Mouse (Mus musculus) B cell, adult 62 days (primary cell): Measurements from ENCODE around the gene Scd3. TPM values are rescaled to one million over a fixed set of nuclear protein-coding genes. Genes with fewer than 3 reads are reported as not detected.

Source experiments
- total RNA-seq: library from RNA; stranded (reverse); gene quantifications from 4 replicates; pipeline ENCODE4 v1.2.4, GENCODE M21; 2023

The Scd3 gene
- total RNA-seq: not detected in 4 replicates

GRCm38 (mm10) chr19:44203015-44203564 lies at the start of gene Scd3:
Scd3 (plus strand) TSS chr19:44203269.

GRCm38 (mm10) chr19:44192342-44192741 lies 10.7 kb upstream of the Scd3 start, which contains the start of gene Pkd2l1:
Pkd2l1 (minus strand) TSS chr19:44192442.

GRCm38 (mm10) chr19:44292941-44293768 lies 90.1 kb downstream of the Scd3 start, which contains the start of gene Scd2:
Scd2 (plus strand) TSS chr19:44293674.

Other genes with a start within 250 kb of the Scd3 start
- gene Cpn1, start 216.7 kb upstream of the Scd3 start, total RNA-seq: not detected in 4 replicates
- not detected in 4 replicates for gene Cyp2c23, start 174.1 kb upstream of the Scd3 start, total RNA-seq
- gene Erlin1, start 133.5 kb upstream of the Scd3 start, total RNA-seq: 18.5 to 23.1 TPM (median 19.5 TPM) in 4 replicates
- 84.8 to 90.8 TPM (median 85.9 TPM) in 4 replicates for gene Chuk, start 95.8 kb upstream of the Scd3 start, total RNA-seq
- gene Cwf19l1, start 67.4 kb upstream of the Scd3 start, total RNA-seq: 26.2 to 32.3 TPM (median 29.9 TPM) in 4 replicates
- gene Bloc1s2, start 56.8 kb upstream of the Scd3 start, total RNA-seq: 84.5 to 97.8 TPM (median 87.2 TPM) in 4 replicates
- not detected in 4 replicates for gene Pkd2l1, start 10.8 kb upstream of the Scd3 start, total RNA-seq
- gene Scd2, start 90.4 kb downstream of the Scd3 start, total RNA-seq: 39.1 to 42.5 TPM (median 39.8 TPM) in 4 replicates
- gene Scd4, start 129.8 kb downstream of the Scd3 start, total RNA-seq: 0.85 to 2.0 TPM (median 1.5 TPM) in 4 replicates
- gene Scd1, start 204.6 kb downstream of the Scd3 start, total RNA-seq: 810 to 978 TPM (median 883 TPM) in 4 replicates